Mouse (Mus musculus): ENCODE data around the gene Shank1.

The Shank1 gene

DNA sequence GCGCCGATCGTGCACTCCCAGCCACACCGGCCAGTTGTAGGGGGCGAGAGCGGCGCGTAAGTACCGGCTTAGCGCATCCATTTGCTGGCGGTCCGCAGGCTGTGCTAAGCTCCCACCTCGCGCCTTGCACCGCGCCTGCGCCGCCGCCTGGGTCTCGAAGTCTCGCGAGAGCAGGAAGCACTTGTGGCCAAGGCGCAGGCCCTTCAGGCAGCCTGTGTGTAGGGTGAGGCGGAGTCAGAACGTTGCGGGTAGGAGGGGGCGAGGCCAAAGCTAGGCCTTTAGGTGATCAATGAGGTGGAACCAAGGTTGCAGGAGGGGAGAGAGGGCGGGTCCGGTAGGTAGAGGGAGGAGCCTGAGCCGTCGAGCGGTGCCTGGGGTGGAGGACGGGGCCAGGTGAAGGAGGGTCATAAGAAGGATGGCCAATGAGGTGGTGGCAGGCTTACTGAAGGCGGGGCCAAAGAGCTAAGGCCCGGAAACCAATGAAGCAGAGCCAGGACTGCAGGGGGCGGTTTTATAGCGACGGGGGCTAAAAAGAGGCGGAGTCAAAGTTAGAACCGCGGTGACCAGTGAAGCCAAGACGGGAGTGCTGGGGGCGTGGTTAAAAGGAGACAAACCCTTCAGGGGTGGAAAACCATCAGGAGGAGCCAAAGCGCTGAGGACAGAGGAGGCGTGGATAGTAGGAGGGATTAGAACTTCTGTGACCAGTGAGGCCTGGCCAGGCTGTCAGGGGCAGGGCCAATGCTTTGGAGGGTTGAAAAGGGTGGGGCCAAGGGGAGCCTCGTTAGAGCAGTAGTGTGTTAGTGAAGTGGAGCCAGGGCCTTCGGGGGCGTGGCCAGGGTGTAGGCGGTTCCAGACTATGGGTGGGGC lies 5.0 kb upstream of the Shank1 start:
- DNase-seq (ENCODE audit: low read depth, low spot score), result peak; percentile 98

DNA sequence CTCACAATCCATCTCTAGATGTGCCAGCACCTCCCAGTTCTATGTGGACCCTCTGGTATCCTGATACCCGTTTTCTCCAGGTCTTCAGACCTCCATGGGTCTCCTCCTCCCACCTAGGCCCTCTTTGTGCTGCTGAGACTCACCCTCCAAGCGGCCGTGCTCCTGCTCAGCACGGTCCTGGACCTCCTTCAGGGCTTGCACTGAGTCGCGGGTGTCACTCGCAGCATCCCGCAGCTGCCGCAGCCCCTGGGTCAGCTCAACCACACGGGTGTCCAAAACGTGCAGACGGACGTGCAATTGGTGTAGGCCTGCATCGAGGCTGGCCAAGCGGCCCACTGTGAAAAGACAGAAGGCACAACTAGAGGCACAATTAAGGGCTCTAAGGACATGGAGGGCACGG lies 4.4 kb upstream of the Shank1 start:
- DNase-seq (ENCODE audit: low read depth, low spot score), result peak; percentile 14

DNA sequence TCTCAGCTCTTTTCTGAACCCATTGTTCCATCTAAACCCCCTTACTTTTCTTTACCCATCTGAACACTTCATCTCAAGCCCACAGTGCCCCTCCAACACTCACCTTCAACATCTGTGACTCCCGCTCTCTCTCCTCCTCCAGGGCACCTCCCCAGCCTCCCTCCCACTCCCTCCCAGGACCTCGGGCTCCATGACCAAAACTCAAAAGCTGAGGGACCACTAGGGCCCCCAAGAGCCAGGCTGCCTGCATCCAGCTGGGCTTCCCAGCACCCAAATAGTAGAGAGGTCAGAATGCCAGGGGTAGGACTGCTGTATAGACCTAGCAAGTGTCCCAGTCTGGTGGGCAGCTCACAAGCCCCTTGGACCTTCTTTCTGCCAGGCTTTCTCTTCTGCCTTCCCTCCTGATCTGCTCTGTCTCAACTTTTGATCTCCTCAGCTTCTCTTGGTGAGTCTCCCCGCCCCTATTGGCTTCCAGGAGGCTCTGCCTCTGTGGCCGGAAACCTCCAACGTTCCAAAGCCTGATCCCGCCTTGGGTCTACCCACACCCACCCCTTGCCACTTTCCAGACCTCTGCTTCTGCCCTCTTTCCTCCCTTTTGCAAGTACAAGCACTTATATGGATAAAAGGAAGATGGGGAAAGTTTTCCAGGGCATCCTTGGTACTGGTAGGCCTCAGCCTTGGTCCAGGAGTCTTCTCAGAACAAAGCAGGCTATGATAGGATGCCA lies 3.4 kb upstream of the Shank1 start, which contains the start of gene Clec11a:
Clec11a (minus strand) TSS at position 387 of the 725 bp plus-strand sequence.
- DNase-seq (ENCODE audit: low read depth, low spot score), result no peak

DNA sequence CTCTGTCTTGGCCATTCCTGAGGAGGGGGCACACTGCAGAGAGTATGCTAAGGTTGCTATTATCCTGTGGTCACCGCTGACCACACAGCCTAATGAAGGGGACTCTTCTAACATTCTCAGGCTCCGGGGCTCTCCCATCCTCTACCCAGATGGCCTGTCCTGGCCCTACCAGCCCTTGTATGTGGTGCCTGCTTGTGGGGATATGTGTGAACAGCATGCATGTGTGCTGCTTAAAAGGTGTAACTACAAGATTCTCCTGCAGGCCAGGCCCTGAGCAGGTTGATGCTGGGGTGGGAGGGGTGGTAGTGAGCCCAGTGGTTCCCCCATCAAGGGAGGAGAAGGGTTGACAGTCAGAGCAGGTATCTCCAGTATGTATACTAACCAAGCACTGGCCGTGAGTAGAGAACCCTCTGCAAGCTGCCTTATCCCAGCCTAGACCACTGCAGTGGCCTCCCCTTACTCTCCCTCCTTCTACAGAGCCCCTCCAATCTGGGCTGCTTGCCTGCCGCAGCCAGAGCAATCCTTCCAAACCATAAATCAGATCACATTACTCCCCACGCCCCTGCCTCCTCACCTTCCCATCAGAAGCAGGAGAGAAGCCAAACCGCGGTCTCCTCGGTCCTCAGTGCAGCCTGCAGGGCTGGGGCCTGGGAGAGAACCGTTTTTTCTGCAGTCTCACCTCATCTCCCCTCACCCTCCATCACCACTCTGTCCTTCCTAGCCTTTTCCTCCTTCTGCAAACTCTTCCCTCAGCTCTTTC lies 2.6 kb upstream of the Shank1 start:
- DNase-seq (ENCODE audit: low read depth, low spot score), result no peak

DNA sequence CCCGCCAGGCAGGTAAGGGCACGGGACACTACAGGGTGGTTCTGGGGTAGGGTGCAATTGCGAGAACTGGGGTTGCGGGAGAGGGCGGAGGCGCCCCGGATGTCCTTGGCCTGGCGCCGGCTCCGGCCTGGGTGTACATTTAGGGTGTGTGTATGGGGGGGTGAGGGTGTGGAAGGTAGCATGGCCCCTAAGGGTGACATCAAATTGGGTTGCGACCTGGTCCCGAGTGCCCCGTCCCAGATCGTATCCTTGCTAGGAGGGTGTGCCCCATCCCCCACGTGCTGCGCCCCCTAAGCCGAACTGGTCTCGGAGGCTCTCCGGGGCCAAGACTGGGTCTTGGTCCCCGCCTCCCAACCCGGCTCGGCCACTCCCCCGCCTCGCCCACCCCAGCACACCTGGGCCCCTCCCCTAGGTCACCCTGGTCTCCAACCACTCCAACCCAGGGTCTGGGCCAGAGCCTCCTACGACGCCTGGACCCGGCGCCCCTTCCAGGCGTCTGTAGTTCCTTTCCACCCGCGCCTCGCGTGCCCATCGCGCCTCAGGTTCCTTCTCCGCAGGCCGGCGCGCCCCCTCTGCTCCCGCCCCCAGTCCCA lies 328 bp downstream of the Shank1 start:
- no peak for DNase-seq (ENCODE audit: low read depth, low spot score)

DNA sequence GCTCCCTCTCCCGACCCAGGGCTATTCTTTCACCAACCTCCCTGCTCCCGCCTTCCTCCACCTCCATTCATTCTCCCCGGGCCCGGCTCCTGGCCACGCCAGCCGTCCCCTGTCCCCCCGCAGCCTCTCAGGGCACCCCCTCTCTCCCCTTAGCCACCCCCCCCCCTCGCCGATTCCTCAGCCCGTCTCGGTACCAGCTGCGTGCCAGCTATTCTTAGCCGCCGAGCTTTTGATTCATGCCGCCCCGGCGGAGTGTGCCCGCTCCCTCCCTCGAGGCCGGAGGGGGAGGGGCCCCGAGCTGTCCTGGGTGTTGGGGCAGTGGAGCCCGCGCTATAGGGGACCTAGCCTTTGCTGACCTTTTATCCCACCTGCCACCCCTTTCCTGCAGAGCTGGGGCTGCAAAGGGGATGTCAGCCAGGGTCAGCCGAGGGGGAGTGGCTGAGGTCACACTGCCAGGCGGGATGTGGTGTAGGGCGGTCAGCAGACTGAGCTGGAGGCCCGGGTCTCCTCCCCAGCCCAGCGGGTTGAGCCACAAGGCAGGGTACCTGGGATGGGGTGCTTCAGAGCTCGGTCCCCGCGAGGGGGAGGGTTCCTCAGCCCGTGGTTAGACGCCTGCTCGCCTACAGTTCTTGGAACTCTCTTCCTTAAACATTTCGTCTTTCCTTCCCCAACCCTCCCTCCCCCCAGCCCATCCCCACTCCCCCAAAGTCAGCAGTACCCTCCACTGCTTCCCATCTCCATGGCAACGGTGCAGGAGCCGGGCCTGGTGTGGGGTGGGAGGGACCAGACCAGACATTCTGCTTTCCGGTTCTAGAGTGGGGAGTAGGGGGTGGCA lies 1.0 kb downstream of the Shank1 start:
- peak; percentile 24 for DNase-seq (ENCODE audit: low read depth, low spot score)

DNA sequence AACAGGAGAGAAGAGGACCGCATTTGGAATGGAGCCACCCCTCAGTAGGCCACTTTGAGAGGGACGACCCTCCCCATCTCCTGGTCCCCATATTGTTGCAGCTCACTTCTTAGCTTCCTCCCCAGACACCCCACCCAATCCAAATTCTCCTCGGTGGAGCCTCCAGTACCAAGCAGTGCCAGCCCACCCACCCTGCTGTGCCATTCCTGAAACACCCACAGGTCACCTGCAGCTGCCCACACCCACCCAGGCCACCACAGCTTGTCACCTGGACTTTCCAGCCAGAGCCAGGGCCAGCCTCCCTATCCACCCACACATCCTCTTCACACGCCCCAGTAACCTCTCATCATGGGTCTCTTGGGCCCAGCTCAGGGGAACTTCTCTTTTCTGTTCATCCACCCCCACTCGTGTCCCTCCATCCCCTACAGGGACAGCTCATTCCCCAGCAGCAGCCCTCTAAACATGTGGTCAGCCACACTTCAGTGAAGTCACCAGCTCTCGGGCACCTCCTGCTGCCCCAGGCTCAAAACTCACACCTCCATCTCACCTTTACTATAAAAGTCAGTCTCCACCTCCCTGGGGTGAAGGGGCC lies 1.8 kb downstream of the Shank1 start:
- no peak for DNase-seq (ENCODE audit: low read depth, low spot score)

DNA sequence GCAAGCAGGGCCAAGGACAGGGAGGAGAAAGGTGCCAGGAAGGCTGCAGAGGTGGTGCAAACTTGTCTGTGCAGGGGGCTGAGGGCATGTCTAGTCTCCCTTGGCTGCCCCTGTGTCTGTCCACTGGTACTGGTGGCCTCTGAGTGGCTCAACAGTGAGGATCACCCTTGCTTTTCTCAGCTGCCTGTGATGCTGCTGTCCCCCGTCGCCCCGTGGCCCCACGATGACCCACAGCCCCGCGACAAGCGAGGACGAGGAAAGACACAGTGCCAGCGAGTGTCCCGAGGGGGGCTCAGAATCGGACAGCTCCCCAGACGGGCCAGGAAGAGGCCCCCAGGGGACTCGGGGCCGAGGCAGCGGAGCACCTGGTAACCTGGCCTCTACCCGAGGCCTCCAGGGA lies 2.4 kb downstream of the Shank1 start:
- no peak for DNase-seq (ENCODE audit: low read depth, low spot score)

DNA sequence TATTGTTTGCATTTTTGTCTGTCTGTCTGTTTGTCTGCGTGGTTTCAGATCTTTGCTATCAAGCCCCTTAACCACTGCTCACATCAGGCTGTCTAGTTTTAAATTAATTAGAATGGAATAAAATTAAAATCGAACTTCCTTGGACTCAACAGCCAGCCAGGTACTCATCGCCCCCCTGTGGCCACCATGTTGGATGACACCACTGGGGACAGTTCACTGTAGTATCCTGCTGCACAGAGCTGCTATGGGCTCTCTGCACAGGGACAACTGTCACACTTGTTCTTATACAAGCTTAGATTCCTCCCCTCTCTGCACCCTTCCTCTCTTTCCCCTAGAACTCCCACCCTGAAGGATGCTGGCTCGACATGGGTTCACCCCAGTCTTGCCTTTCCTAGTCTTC lies 7.9 kb downstream of the Shank1 start:
- no peak for DNase-seq (ENCODE audit: low read depth, low spot score)

DNA sequence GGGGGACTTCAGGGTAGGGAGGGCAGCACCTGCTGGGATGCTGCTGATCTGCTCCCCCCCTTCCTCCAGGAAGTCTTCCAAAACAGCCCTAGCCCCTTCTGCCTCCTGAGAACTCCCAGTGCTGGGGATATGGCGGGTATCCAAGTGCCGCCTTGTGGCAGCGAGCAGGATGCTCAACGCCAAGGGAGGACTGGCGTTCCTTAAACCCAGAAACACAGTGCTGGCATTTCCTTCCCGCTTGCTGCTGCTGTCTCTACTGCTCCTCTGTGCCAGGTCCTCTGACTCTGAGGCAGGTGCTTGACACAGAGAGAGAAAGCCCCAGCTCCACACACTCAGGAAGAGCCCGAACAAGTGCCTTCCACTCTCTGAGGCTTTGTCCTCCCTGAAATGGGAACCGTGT lies 10.8 kb downstream of the Shank1 start:
- no peak for DNase-seq (ENCODE audit: low read depth, low spot score)

DNA sequence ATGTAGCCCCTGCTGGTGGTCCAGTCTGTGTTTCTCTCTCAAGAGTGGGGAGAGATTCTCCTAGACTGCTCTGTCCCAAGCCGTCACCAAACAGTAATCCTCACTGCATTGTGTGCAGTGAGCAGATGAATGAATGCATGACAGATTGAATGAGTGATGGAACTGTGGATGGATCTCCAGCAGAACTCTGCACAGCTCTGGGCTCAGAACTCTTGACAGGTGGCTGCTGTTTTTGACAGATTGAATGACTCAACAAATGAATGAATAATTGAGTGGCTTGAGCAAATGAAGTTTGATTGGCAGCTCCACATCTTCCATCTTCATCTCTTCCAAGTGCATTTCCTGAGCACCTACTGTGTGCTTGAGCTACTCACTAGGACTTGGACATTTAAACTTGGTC lies 12.2 kb downstream of the Shank1 start:
- no peak for DNase-seq (ENCODE audit: low read depth, low spot score)

DNA sequence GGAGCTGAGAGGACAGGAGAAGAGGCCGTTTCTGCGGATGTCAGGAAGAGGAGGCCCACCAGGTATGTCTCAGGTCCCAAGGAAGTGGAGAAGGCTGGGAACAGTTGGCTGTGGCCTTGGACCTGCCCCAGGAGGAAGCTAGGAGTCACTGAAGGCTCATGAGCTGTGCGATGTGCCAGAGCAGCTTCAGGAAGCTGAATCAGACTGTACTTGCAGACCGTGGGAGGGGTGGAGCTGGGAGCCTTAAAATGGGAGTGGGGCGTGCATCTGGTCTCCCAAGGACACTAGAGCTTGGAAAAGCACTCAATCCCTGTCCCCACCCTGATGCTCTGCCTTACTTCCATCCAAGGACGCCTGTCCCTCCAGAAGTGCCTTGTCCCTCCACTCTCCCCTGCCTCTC lies 16.6 kb downstream of the Shank1 start:
- no peak for DNase-seq (ENCODE audit: low read depth, low spot score)

DNA sequence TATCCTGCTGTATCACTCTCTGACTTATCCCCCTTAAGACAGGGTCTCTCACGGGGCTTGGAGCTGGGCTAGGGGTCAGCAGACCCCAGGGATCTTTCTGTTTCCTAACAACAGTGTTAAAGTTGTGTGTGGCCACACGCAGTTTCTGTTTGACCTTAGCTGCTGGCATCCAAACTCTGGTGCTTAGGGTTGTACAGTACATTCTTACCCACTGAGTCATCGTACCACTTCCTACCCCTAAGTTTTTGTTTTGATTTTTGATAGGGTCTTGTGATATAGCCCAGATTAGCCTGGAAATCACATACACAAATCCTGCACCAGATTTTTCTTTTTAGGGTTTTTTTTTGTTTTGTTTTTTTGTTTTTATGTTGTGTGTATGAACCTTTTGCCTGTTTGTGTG lies 22.3 kb downstream of the Shank1 start:
- DNase-seq (ENCODE audit: low read depth, low spot score), result no peak

DNA sequence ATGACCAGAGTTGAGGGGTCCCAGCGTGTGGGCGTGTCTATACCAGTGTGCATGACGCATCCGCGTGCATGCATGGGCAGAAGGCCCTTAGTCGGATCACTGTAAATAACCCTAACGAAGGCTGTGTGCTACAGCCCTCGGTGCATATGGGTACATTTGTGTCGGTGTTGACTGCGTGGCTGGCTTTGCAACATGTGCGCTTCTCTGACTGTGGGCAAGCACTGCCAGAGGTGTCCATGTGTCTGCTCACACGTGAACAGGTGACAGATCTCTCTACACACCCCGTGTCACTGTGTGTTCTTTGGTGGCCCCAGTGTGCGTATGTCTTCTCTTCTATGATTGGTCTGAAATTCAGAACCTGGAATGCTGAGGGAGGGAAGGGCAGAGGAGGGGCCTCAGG lies 24.1 kb downstream of the Shank1 start:
- DNase-seq (ENCODE audit: low read depth, low spot score), result no peak

DNA sequence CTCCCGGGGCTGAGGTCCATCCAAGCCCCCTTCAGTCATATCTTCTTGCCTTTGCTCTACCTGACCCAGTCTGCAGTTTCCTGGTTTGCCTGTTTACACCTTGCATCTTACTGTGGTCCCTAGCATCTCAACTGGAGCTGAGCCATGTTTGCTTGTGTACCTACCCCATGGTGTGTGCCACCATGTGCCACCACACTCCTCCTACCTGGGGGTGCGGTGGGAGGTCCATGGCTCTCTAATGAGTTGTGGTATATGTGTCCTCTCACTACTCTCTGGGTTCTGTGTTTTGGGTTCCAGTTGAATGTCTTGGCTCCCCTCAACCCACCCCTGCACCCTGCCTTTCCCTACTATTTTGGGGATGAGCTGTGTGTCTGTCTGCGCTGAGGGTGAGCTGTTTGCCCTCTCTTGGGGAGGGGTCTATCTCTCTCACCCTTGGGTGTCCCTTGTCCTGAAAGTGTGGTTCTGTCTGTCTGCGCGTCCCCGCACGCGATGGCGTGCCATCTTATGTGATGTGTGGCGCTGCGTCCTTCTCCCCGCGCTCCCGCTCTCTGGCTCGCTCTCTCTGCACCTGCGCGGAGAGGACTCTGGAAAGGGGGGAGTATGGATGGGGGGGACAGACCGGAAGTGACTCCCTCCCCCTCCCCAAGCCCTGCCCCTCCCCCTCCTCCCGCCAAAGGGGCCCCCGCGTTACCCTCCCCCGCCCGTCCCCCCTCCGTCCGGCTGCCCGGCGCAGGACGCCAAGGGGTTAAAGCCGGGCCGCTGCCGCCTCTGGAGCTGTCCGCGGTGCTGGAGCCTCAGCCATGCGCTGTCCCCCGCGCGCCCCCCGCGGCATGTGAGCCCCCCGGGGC lies 25.2 kb downstream of the Shank1 start:
- DNase-seq (ENCODE audit: low read depth, low spot score), result peak; percentile 57

DNA sequence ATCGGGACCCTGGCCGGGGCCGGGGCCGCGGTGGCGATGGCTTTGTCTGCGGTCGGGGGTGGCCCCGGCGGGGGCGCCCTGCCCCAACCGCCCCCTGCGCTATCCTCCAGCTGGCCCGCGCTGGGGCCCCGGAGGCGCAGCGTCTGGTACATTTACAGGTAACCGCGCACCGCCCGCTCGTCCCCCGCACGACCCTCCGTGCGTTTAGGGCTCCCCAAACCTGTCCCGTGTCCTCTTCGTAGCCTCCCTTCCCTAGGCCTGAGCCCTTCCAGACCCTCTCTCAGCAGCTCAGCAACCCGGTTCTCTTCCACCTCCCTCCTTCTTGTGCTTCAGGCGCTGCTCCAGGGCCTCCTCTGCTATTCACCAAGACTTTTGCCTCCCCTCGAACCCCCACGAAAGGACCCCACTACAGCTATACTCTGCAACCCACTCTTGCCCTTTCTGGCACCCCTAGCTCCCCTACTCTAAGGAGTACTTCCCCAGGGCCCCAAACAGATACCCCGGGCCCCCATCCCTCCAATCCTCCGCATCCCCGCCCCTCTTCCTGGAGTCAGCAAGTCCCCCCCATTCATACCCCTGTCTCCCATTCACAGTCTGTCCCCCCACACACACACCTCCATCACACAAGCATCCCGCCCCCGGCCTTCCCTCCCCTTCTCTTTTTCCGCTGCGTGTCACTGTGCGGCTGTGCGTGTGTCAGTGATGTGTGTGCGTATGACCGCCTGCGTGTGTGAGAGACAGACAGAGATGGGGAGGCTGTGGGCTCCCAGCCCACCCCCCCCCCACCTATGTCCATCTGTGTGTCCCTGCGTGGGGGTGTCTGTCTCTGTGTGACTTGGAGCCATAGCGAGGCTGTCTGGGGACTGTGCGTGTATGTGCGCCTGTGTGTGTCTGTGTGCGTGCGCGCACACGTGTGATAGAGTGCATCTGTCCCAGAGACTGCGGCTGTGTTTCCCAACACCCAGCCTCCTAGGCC lies 26.3 kb downstream of the Shank1 start:
- no peak for DNase-seq (ENCODE audit: low read depth, low spot score)

DNA sequence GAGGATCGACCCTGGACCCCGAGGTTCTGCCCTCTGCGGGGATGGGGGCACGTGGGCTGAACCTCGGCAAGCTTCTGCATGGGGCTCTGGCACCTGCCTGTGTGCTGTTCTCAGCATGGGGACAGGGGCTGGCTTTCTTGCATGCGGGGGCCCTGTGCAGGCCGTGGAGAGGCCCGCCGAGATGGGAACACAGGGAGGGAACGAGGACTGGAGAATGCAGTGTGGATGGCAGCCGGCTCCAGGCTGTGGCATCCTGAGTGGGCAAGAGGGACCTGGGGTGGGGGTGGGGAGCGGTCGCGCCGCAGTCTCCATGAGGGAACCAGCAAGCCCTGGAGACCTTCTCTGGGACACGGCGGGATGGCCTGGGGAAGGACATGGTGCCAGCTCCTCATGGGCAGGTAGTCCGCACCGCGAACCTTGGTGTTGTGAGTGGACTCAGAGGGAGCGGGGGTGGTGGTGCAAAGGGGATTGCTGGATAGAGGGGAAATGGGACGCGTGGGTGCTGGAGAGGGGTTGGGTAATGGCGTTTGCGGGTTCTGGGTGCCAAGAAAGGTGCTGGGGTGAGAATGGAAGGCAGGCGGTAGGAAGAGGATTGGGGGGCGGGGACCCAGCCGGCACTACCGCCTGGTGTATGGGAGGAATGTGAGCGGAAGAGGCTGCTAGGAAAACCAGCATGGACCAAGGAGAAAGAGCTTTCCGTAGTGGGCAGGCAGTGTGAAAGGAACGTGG lies 27.2 kb downstream of the Shank1 start:
- no peak for DNase-seq (ENCODE audit: low read depth, low spot score)

DNA sequence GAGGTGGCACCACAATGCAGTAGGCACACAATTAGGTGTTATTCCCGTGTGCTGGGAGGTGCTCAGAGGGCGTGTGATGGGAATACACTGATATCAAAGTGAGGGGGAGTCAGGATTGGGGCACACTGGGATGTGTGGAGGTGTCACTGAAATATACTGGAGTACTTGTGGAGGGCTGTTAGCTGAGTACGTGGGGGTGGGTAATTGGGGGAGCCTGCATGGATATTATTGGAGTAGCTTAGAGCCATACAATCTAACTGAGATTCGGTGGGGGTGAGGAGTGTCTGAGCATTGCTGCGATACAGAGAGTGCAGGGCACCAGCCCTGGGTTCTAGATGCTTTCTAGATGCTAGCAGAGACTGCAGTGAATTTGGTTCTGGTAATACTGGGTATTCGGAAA lies 30.2 kb downstream of the Shank1 start:
- DNase-seq (ENCODE audit: low read depth, low spot score), result no peak
